Mouse (Mus musculus): ENCODE measurements around the gene Fignl1.

Gene Fignl1

DNA sequence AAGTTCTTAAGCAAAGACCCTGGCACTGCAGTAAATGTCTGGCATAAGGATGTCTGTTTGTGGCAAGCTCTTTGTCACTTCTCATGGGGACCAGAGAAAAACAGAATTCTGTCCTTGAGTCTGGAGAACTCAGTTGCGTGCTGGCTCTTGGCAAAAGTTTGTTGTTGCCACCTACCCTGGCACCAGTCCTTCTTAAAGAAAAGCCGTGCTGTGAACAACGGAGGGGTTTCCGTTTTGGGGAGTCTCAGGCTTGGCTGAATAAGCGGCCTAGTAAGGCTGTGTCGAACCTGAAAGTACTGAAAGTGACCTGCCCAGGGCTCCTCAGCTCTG is 24.0 kb upstream of the Fignl1 start:
- ATAC-seq (ENCODE audit: low TSS enrichment) = no peak

DNA sequence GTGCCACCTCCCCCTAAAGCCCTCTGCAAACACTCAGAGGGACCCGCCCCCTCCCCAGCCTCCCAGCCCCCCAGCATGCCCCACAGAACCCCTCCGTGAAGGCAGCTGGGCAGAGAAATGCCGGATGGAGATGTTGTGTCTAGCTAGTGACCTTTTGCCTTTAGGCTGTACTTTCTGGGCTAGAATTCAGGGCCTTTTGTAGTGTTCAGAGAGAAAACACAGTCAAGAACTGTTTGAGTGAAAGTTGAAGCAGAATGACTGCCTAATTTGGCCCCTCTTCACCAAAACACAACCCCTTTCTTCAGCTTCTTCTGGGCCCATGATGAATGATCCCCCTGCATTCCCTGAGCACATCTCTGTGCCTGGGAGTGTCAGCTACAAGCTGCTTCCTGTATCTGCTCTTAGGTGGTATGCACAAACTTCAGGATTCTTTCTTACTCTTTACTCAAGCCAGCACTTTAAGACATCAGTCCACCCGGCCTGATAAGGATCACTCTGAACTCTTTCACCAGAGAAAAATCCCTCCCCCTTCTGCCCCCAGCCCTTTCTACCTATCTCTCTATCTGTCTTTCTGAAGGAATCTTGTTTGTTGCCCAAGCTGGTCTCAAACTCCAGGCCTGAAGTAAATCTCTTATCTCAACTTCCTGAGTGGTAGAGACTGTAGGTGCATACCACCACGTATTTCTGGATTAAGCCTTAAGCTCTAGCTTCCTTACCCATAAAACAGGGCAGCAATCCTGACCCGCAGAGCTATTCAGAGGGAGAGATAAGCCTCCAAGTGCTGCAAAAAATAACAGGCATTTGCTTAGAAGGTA is 23.4 kb upstream of the Fignl1 start:
- ATAC-seq (ENCODE audit: low TSS enrichment) = no peak

DNA sequence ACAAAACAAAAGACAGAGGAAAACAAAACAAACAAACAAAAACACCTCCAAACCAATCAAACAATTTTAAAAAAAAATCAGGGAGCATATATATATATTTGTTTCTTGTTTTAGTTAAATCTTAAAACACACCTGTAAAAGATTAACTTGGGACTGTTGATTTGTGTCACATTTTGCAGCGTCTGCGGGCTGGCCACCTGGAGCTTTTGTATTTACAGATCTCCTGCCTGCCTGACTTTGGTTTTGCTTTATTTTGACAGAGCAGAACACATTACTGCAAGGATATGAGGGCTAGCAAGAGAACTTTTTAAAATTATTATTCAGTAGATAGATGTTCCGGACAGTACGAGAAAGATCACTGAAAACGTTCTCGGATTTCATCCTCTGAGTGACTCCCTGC is 22.8 kb upstream of the Fignl1 start:
- ATAC-seq (ENCODE audit: low TSS enrichment) = no peak

DNA sequence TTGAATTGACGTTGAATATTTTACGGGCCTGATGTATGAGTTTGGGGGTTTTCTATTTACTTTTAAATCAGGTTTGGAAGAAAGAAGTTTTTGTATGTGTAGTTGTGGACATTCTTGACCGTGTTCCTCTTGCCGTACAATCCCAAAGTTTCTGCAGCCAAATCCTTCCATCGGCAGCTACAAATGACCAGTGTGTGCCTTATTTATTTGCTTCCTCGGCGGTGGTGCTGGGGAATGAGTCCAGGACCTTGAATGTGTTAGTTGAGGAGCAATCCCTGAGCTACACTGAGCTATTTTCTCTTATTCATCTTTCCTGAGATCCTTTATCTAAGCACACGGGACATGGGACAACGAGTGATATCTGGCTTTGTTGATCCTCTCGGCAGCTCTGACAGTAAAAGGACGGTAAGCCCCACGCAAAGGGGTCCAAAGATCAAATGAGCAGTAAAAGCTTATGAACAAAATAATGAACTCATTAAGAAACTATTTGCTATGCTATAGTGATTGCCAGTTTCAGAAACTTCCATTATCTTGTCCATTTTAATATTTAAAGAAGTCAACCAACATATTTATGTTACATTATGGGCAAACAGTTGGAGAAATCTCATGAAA is 22.2 kb upstream of the Fignl1 start:
- no peak for ATAC-seq (ENCODE audit: low TSS enrichment)

DNA sequence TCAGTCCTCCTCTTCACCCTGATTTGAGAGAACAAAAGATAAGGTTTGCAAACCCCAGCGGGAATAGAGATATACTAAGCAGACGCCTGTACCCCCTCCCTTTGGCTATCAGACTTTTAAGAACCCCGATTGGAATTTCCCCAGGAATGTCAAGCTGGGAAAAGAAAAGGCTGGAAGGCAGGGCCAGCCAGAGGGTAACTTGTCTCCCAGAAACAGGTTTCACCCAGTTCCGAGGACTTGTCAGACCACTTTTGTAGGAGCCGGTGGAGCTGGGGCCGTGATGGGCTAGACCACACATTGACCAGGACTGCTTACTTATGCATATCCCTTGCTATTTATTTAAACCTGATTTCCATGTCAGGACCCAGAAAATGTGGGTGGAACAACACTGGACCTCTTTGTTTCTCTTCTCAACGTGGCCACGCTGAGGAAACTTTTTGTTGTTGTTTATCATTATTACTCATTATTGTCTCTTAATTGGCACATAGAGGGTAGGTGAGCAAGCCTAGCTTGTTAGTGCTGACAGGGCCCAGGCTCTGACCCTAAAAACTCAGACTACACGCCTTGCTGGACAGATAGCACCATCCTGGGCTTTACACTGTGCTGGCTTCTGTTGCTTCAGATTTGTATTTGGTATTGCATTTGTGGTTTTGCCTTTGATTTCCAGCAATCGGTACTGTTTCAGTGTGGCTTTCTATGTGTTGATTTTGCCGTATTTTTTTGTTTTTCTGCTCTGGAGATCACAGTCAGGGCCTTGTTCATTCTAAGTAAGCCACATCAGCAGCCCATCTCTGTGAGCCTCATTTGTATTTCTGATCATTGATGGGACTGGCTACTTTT is 20.6 kb upstream of the Fignl1 start:
- ATAC-seq (ENCODE audit: low TSS enrichment) = no peak

DNA sequence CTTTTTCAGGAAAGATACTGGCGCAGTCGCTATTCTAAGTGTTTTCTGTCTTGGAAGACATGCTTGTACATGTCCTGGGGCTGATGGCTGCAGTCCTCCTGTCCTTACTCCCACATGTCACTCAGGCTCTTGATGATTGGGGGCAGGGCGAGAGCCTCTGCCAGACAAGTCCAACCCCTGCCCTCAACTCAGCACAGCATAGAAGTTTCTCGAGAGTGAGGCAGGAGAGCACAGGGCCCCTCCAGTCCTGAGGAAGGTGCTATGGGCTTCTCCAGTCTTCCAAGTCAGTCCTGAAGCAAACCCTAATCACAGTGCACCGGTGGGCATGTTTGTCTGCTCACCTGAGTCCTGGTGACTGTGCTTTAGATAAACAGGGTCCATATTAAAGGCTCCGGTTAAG is 20.0 kb upstream of the Fignl1 start:
- ATAC-seq (ENCODE audit: low TSS enrichment) = no peak

DNA sequence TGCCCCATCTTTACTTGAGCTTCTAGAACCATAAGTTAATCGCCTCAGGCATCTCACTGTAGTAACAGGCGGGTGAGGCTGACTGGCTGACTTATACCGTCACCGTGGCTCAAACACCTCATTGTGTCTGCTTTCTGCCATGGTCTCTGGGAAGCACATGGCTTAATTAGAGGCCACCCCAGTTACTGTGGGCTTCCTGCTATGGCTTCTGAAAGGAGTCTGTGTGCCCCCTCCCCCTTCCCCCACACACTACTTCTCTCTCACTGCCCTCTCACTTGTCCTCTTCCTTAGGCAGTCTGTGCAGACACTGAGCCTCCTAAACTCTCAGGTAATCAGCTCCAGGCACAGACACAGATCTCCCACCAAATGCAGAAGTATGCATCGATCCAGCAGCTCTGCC is 19.5 kb upstream of the Fignl1 start:
- no peak for ATAC-seq (ENCODE audit: low TSS enrichment)

DNA sequence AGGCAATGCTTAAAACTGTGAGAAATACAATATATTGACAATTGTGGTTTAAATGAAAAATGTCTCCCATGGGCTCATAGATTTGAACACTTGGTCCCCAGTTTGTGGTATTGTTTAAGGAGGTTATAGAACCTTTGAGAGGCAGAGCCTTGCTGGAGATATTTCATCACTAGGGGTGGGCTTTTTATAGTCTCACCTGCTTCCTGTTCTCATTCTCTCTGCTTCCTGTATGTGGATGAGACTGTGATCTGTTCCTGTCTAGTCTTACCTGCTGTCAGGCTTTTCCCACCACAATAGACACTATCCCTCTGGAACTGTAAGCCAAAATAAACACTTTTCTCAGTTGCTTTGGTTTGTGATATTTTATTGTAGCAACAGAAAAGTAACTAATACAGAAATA is 17.7 kb upstream of the Fignl1 start:
- no peak for ATAC-seq (ENCODE audit: low TSS enrichment)

DNA sequence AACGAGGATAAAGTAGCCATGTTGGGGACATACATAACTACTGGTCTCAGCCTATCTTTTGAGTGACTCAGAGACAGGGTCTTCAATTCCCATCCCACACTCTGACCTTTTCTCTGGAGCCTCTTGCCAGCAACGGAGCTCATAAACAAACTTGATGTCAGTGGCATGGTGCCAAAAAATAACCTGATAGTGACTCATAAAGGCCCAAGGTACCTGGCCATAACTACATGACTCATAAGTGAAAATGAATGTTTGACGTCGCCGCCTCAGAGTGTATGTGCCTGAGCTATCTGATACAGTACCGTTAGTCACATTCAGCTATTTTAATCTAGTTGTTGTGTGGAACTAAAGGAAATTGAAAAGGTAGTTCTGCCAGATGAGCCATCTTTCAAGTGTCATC is 16.9 kb upstream of the Fignl1 start:
- ATAC-seq (ENCODE audit: low TSS enrichment) = no peak

DNA sequence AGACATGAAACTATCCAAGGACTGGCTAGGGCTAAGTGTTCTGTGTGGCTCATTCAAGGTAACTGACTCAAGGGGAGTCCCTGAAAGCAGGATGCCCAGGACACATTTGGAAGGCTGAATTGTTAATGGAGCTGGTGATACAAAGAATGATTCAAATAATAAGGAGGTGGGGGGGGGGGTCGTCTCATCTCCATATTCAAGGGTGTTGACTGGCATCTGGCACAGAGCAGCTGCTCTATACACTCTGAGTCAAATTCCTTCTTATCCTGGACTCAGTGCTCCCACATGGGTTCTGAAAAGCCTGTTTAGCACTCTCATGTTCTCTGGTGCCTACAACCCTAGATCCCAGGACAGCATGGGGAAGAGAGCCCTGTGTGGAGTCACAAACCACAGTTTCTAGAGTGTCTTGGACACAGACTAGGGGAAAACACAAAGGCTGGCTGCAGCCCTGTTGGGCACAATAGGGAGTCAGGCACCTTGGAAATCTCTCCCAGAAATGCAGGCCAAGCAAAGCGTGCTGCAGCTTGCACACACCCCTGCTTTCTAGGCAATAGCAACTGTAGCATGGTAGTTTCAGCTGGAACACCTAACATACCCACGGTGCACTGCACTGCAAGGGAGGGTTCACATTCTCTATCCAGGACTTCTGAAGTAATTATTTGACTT is 16.3 kb upstream of the Fignl1 start:
- no peak for ATAC-seq (ENCODE audit: low TSS enrichment)

DNA sequence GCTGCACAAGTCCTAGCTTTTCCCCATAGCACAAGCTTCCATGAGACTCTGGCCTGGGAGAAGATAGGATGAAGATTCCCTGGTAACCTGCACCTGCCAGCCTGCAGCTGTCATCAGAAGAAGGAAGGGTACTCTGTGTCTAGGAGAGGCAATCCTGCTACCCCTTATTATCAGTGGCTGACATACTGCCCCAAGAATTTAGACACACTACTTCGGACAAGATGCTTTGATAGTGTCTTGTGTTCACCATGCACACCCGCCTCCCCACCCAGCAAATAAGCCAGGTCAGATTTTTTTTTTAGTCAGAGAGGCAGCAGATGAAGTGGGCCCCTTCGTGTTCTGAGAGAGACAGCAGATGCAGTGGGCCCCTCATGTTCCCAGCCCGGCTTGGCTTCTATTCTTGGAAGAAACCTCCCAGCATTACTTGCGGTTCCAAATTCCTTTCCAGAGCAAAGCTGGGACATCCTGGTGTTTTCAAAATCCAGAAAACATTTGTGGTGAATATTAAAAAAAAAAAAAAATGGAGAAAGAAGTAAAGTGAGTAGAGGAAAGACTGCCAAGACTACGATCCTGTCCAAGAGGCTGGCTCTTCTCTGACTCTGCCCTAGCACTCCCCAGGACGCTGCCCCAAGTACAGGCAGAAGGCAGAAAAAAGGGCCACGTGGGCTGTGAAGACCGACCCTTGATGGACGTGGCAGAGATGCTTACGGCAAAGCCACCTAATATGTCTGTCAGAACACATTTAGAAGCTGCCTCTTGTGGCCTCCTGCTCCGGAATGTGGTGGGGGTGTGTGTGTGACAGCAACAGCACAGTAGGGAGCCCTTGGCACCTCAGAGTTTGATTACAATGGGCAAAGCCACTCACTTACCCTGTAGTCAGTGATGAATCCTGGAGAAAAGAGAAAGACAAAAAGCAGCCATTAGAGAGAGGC is 15.5 kb upstream of the Fignl1 start:
- no peak for ATAC-seq (ENCODE audit: low TSS enrichment)

DNA sequence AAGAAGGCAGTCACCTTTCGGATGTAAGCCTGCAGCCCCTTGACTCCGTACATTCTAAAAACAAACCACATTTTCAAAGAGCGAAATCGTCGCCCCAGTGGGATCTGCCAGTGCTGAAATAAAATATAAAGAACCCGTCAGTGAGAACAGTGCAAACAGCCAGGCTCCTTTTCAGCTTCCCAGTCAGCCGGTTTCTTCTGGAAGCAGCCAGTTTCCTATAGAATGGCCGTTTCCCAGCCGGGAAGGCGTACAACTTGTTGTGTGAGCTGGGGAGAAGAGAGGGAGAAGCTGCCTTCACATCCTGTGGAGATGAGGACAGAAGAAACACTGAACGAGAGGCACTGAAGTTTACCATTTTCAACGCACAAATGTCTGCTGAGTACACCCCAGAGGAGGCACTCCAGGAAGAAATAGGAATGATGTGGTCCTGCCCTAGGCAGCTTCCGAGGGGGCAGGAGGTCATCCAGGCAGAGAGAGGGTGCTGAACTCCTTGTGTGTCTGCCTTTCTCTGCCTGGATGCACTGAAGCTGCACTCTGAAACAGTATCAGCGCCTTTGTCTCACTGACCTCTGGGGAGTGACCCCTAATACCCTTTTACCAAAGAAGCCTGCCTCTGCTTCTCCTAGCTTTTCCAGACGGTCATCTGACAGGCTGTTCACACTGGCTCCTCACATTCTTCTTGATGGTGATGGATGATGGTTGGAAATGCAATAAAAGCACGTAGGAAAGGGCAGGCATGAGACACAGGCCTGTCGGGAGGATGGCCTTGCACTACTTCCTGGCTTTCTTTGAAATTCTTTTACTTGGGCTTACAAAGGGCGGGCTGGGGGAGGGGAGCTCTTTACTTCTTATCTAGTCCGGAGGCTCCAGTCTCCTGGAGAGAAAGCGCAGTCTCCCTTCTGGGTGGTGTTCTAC is 13.7 kb upstream of the Fignl1 start:
- ATAC-seq (ENCODE audit: low TSS enrichment) = peak; percentile 28; the same call in 1 of the 2 replicates

DNA sequence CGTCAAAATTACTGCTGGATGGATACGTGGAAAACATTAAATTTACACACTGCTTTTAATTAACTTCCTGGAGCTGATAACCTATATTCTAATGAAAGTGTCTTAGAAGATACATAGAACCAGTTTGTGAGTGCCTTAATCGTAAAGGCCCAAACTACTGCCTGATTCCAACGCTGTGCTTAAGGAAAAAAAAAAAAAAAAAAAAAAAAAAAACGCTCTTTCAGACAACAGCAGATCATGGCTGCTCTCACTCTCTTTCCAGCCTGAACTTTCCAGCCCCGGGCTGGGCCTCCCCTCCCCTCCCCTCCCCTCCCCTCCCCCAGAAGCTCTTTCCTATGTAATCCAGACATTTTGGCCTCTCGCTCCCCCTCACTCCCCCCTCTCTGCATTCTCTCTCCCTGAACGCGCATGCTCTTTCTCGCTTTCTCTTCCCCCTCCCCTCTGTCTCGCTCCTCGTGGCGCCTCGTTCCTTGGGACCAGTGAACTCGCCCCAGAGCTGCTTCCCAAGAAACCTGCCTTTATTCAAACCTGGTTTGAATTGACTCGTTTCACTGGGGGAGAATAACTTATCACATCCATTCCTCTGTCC is 12.7 kb upstream of the Fignl1 start:
- peak; percentile 55 for ATAC-seq (ENCODE audit: low TSS enrichment)

DNA sequence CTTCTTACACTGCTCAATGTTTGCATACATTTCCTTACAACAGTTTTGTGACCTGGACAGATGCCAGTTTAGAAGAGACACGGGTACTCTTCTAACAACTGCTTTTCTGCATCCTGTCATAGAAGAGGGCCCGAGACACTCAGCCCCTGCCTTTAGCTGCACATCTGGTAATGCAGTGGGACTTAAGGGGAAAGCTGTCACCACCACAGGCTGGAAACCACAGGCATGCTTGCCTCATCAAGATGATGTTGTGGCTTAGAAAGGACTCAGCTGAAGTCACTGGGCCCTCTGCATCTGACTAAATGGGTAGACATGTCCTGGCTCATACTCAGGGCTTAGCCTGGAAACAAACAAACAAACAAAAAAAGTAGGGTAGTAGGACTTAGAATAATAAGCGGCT is 12.0 kb upstream of the Fignl1 start:
- no peak for ATAC-seq (ENCODE audit: low TSS enrichment)

DNA sequence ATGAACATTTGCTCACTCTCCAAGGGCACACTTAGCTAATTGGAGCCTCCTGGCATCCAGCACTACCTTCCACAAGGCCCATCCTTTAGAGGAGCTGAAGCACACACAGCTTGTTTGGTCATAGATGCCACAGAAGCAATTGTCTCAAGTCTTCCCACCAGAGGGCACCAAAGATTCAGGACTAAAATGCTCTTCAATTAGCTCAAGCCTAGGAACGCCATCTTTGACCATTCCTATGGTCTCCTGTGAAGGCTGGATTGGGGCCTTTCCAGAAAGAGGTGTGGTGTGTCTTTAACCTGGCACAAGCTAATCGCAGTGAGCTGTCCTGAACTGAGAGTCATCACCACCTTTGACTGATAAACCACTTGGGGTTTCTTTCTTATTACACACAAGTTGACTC is 11.5 kb upstream of the Fignl1 start:
- ATAC-seq (ENCODE audit: low TSS enrichment) = peak; percentile 92

DNA sequence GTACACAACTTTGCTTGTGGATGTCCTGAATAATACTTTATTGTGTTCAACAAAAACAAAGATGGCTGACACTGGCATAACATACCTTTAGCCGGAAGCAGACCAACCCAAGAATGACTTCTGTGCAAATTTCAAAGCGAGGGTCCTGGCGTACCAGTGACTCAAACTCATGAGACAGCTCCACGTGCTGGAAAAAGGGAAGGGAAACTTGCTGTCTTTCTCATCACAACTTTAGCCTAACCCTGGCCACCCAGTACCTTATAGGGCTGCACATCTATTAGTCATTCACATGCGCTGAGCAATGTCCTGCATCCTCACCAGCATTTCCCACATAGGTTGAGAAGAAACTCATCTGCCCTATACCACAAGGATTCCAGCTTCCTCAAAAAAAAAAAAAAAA is 10.4 kb upstream of the Fignl1 start:
- ATAC-seq (ENCODE audit: low TSS enrichment) = no peak

DNA sequence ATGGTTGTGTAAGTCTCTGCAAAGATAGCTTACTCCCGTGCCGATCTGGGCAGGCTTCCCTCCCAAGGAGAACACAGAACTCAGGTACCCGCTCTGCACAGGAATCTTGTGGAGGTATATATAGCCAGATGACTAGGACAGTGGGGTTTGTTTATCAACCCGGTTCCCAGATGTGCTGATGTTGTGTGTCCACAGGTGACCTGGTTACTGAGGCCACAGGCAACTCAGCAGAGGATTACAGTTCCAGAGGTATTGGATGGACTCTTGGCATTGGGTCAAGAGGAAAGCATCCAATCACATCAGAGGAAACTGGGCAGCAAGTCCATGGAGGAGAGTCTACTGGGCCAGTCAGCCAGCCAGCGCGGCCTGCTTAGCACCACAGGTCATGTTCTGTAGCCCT is 10.0 kb upstream of the Fignl1 start:
- ATAC-seq (ENCODE audit: low TSS enrichment) = no peak

DNA sequence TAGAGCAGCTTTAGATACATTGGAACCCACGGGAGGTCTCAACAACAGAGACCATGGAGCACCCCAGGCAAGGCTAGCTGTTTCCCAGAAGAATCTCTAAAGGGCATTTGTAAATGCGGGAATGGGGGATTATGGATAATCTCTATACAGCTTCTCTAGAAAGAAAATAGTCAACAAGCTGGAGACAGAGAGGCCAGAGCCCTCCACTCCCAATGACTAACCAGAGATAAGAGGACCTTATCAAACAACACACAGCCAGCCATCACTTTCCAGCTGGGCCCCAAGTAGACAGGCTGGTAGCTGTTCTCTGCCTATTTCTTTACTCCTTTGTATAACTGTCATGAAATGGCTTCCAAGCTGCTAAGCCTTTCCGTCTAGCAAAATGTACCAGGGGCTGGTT is 7.0 kb upstream of the Fignl1 start:
- no peak for ATAC-seq (ENCODE audit: low TSS enrichment)

DNA sequence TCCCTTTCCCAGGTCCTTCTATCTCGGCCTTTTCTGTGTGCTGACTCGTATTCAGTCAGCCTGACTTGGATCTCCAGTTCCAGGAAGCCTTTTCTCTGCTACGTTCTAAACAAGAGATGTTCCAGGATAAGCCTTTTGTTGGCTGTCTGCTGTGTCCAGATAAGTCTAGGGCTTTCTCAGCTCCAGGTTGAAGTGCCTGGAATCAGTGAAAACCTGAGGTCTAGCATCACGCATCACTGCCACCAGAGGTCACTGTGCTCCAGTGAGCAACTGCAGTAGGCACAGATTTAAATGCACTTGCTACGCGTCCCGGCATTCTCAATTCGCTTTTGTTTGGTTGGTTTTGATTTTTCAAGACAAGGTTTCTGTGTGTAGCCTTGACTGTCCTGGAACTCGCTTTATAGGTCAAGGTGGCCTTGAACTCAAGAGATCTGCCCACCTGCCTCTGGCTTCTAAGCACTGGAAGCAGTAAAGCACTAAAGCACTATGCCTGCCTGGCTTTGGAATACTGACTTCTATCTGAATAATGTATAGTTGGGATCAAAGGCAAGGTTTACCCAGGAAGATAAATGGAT is 3.2 kb upstream of the Fignl1 start:
- peak; percentile 80 for ATAC-seq (ENCODE audit: low TSS enrichment)

All from frontal cortex, adult (tissue).